Mouse (Mus musculus): ENCODE results near the gene Rho. TPM values are rescaled to one million over a fixed set of nuclear protein-coding genes. Genes with fewer than 3 reads are reported as not detected.

Gene Rho
- polyA plus RNA-seq, 1 experiment = 0.86 TPM

GRCm38 (mm10) chr6:115914511-115915202 lies 16.9 kb upstream of the Rho start:
- peak; percentile 68 to 79 for DNase-seq (ENCODE audit: extremely low spot score in 1 of 2, low spot score in 1 of 2)

GRCm38 (mm10) chr6:115915601-115916445 lies 15.7 kb upstream of the Rho start:
- DNase-seq (ENCODE audit: extremely low spot score in 1 of 2, low spot score in 1 of 2) = peak; percentile 67 to 71

GRCm38 (mm10) chr6:115916611-115917010 lies 14.9 kb upstream of the Rho start:
- DNase-seq (ENCODE audit: extremely low spot score in 1 of 2, low spot score in 1 of 2) = no peak

- DNase-seq (ENCODE audit: extremely low spot score in 1 of 2, low spot score in 1 of 2) = no peak
These were observed 12.9 kb upstream of the Rho start for GRCm38 (mm10) chr6:115918615-115919014.

GRCm38 (mm10) chr6:115919876-115920275 lies 11.7 kb upstream of the Rho start:
- DNase-seq (ENCODE audit: extremely low spot score in 1 of 2, low spot score in 1 of 2) = no peak

- DNase-seq (ENCODE audit: extremely low spot score in 1 of 2, low spot score in 1 of 2) = no peak
These were observed 6.7 kb upstream of the Rho start for GRCm38 (mm10) chr6:115924829-115925228.

- DNase-seq (ENCODE audit: extremely low spot score in 1 of 2, low spot score in 1 of 2) = no peak
These were observed 5.1 kb upstream of the Rho start for GRCm38 (mm10) chr6:115926416-115926815.

GRCm38 (mm10) chr6:115927292-115928242 lies 4.0 kb upstream of the Rho start:
- no peak for DNase-seq (ENCODE audit: extremely low spot score in 1 of 2, low spot score in 1 of 2)

- no peak for DNase-seq (ENCODE audit: extremely low spot score in 1 of 2, low spot score in 1 of 2)
These were observed 1.5 kb upstream of the Rho start for GRCm38 (mm10) chr6:115930018-115930417.

GRCm38 (mm10) chr6:115932391-115932790 lies 843 bp downstream of the Rho start:
- no peak for DNase-seq (ENCODE audit: extremely low spot score in 1 of 2, low spot score in 1 of 2)

- no peak for DNase-seq (ENCODE audit: extremely low spot score in 1 of 2, low spot score in 1 of 2)
These were observed 4.0 kb downstream of the Rho start for GRCm38 (mm10) chr6:115935544-115935943.

- no peak for DNase-seq (ENCODE audit: extremely low spot score in 1 of 2, low spot score in 1 of 2)
These were observed 6.5 kb downstream of the Rho start for GRCm38 (mm10) chr6:115938011-115938410.

GRCm38 (mm10) chr6:115938798-115939197 lies 7.2 kb downstream of the Rho start:
- DNase-seq (ENCODE audit: extremely low spot score in 1 of 2, low spot score in 1 of 2) = no peak

GRCm38 (mm10) chr6:115940603-115941002 lies 9.1 kb downstream of the Rho start:
- no peak for DNase-seq (ENCODE audit: extremely low spot score in 1 of 2, low spot score in 1 of 2)

GRCm38 (mm10) chr6:115941128-115941527 lies 9.6 kb downstream of the Rho start:
- DNase-seq (ENCODE audit: extremely low spot score in 1 of 2, low spot score in 1 of 2) = no peak

- no peak for DNase-seq (ENCODE audit: extremely low spot score in 1 of 2, low spot score in 1 of 2)
These were observed 12.2 kb downstream of the Rho start for GRCm38 (mm10) chr6:115943498-115944427.

GRCm38 (mm10) chr6:115944638-115945037 lies 13.1 kb downstream of the Rho start, which contains the start of gene H1foo:
H1foo (plus strand) TSS chr6:115944938.
- no peak for DNase-seq (ENCODE audit: extremely low spot score in 1 of 2, low spot score in 1 of 2)

GRCm38 (mm10) chr6:115945633-115946032 lies 14.1 kb downstream of the Rho start:
- no peak for DNase-seq (ENCODE audit: extremely low spot score in 1 of 2, low spot score in 1 of 2)

GRCm38 (mm10) chr6:115946389-115946788 lies 14.8 kb downstream of the Rho start:
- DNase-seq (ENCODE audit: extremely low spot score in 1 of 2, low spot score in 1 of 2) = no peak

Measured in frontal cortex, adult 2 months (tissue).